Mouse (Mus musculus) MEL (cell line): Measurements from ENCODE around the gene Spast. TPM values are rescaled to one million over a fixed set of nuclear protein-coding genes. Genes with fewer than 3 reads are reported as not detected.

Experiments
- DNase-seq: peaks from one replicate; pipeline ENCODE4 v3.0.0; 2011; ENCODE audit warnings: low read depth, low spot score
- H3K27ac ChIP-seq: 2 replicates; pipeline ENCODE4 v1.5.1; 2012; ENCODE audit warnings: low read depth, mild to moderate bottlenecking, control low read depth, low read length, moderate library complexity; ENCODE audit not compliant: control insufficient read depth
- H3K27me3 ChIP-seq, 2 experiments: fragments of 150-350 bp in 1 of 2; sonication (generic) in 1 of 2; 2 replicates each; pipeline ENCODE4 v1.6.1; 2012; ENCODE audit warnings: low read length in 2 of 2, mild to moderate bottlenecking in 2 of 2, improper control_type of control experiment in 1 of 2, moderate library complexity in 1 of 2; ENCODE audit not compliant: insufficient read depth in 2 of 2, control insufficient read depth in 1 of 2
- H3K36me3 ChIP-seq, 2 experiments: 2 replicates each; pipeline ENCODE4 v1.6.1; 2012 to 2014; ENCODE audit warnings: low read length in 2 of 2, improper control_type of control experiment in 1 of 2, inconsistent platforms in 1 of 2, mild to moderate bottlenecking in 1 of 2; ENCODE audit not compliant: insufficient read depth in 2 of 2, control insufficient read depth in 1 of 2
- H3K4me1 ChIP-seq, 2 experiments: fragments of 150-350 bp in 1 of 2; sonication (generic) in 1 of 2; 2 replicates each; pipeline ENCODE4 v1.6.1; 2012; ENCODE audit warnings: low read length in 2 of 2, improper control_type of control experiment in 1 of 2, mild to moderate bottlenecking in 1 of 2; ENCODE audit not compliant: insufficient read depth in 2 of 2, control insufficient read depth in 1 of 2
- H3K4me3 ChIP-seq, 2 experiments: fragments of 150-350 bp in 1 of 2; sonication (generic) in 1 of 2; 2 replicates each; pipeline ENCODE4 v1.5.1; 2012; ENCODE audit warnings: low read depth in 2 of 2, low read length in 2 of 2, mild to moderate bottlenecking in 2 of 2, moderate library complexity in 2 of 2, control low read depth in 1 of 2, improper control_type of control experiment in 1 of 2; ENCODE audit not compliant: control insufficient read depth in 1 of 2, insufficient read depth in 1 of 2
- H3K79me2 ChIP-seq: 2 replicates; pipeline ENCODE4 v1.6.1; 2012; ENCODE audit warnings: mild to moderate bottlenecking, low read length, moderate library complexity; ENCODE audit not compliant: control insufficient read depth, poor library complexity, insufficient read depth
- H3K9ac ChIP-seq: 2 replicates; pipeline ENCODE4 v1.6.1; 2012; ENCODE audit warnings: low read depth, mild to moderate bottlenecking, control low read depth, low read length, moderate library complexity; ENCODE audit not compliant: control insufficient read depth, poor library complexity, severe bottlenecking
- H3K9me3 ChIP-seq: fragments of 150-350 bp; sonication (generic); replicated peaks from 2 replicates; pipeline ENCODE4 v1.6.1; 2012; ENCODE audit warnings: mild to moderate bottlenecking, low read length, improper control_type of control experiment, moderate library complexity; ENCODE audit not compliant: insufficient read depth
- ELF1 ChIP-seq: IDR thresholded peaks from 2 replicates; pipeline ENCODE4 v1.6.1; 2014; ENCODE audit warnings: low read depth, mild to moderate bottlenecking, inconsistent platforms, low read length, improper control_type of control experiment, moderate library complexity
- EP300 ChIP-seq, 2 experiments: IDR thresholded peaks; 2 replicates each; pipeline ENCODE4 v1.6.1; 2011; ENCODE audit warnings: improper control_type of control experiment in 2 of 2, low read length in 2 of 2, low read depth in 1 of 2, mild to moderate bottlenecking in 1 of 2
- GABPA ChIP-seq: IDR thresholded peaks from 2 replicates; pipeline ENCODE4 v1.6.1; 2012; ENCODE audit warnings: low read depth, mild to moderate bottlenecking, inconsistent platforms, low read length, improper control_type of control experiment, moderate library complexity
- GATA1 ChIP-seq: IDR thresholded peaks from 2 replicates; pipeline ENCODE4 v1.6.1; 2011; ENCODE audit warnings: low read depth, low read length, improper control_type of control experiment
- JUND ChIP-seq: IDR thresholded peaks from 2 replicates; pipeline ENCODE4 v1.6.1; 2011; ENCODE audit warnings: low read depth, mild to moderate bottlenecking, improper control_type of control experiment, low read length
- MAX ChIP-seq: IDR thresholded peaks from 2 replicates; pipeline ENCODE4 v1.6.1; 2011; ENCODE audit warnings: low read length, improper control_type of control experiment
- MXI1 ChIP-seq: IDR thresholded peaks from 2 replicates; pipeline ENCODE4 v1.6.1; 2011; ENCODE audit warnings: mild to moderate bottlenecking, low read depth, low read length, improper control_type of control experiment
- NELFE ChIP-seq: IDR thresholded peaks from 2 replicates; pipeline ENCODE4 v1.6.1; 2011; ENCODE audit warnings: low read depth, low read length, improper control_type of control experiment
- NRF1 ChIP-seq: IDR thresholded peaks from 2 replicates; pipeline ENCODE4 v1.6.1; 2014; ENCODE audit warnings: low read depth, mild to moderate bottlenecking, inconsistent platforms, low read length, improper control_type of control experiment, moderate library complexity; ENCODE audit not compliant: poor library complexity, insufficient read depth, severe bottlenecking
- POLR2A ChIP-seq, 2 experiments: IDR thresholded peaks; 2 replicates each; pipeline ENCODE4 v1.6.1; 2011 to 2012; ENCODE audit warnings: low read length in 2 of 2, mild to moderate bottlenecking in 2 of 2, control low read depth in 1 of 2, improper control_type of control experiment in 1 of 2, low read depth in 1 of 2, moderate library complexity in 1 of 2; ENCODE audit not compliant: control insufficient read depth in 1 of 2, insufficient read depth in 1 of 2, poor library complexity in 1 of 2
- POLR2AphosphoS5 ChIP-seq: IDR thresholded peaks from 2 replicates; pipeline ENCODE4 v1.6.1; 2012; ENCODE audit warnings: low read depth, borderline replicate concordance, mild to moderate bottlenecking, inconsistent platforms, low read length, moderate library complexity, mixed read lengths
- TAL1 ChIP-seq: IDR thresholded peaks from 2 replicates; pipeline ENCODE4 v1.6.1; 2012; ENCODE audit warnings: mild to moderate bottlenecking, inconsistent platforms, low read length, moderate library complexity, mixed read lengths
- TBP ChIP-seq: IDR thresholded peaks from 2 replicates; pipeline ENCODE4 v1.8.0; 2011; ENCODE audit warnings: low read depth, low read length, improper control_type of control experiment
- USF1 ChIP-seq: IDR thresholded peaks from 2 replicates; pipeline ENCODE4 v1.6.1; 2014; ENCODE audit warnings: low read depth, mild to moderate bottlenecking, inconsistent platforms, low read length, improper control_type of control experiment, moderate library complexity
- USF2 ChIP-seq, 2 experiments: IDR thresholded peaks; 2 replicates each; pipeline ENCODE4 v1.6.1; 2011 to 2012; ENCODE audit warnings: improper control_type of control experiment in 2 of 2, low read length in 2 of 2, borderline replicate concordance in 1 of 2, inconsistent platforms in 1 of 2, low read depth in 1 of 2, mild to moderate bottlenecking in 1 of 2; ENCODE audit not compliant: insufficient read depth in 1 of 2
- polyA plus RNA-seq, 2 experiments: library from polyadenylated mRNA; stranded (reverse) in 1 of 2; unstranded in 1 of 2; fragments of >175 nt in 1 of 2; fragments of >200 nt in 1 of 2; gene quantifications; 2 replicates each; pipeline versions ENCODE4 v1.2.1 to v1.2.4; 2012; ENCODE audit warnings: low replicate concordance in 2 of 2, low read depth in 1 of 2; ENCODE audit not compliant: insufficient read length in 2 of 2, insufficient read depth in 1 of 2, missing spikeins in 1 of 2
- total RNA-seq: library from RNA; depleted of rRNA; stranded (reverse); fragments of 300-350 nt; gene quantifications from 2 replicates; pipeline ENCODE4 v1.2.3, GENCODE M21; 2012; rRNA removed

Spast gene
- total and polyA plus RNA-seq, 3 experiments: 29.0 to 35.2 TPM; not detected in 1

- TF ChIP-seq POLR2AphosphoS5: no peak
- Histone ChIP-seq H3K79me2 (no peaks in the 10 kb centered on the region), H3K4me1 (no peaks in the 10 kb centered on the region; a peak in 1 of 4 replicates), H3K27me3 (no peaks in the 10 kb centered on the region), H3K36me3 (no peaks in the 10 kb centered on the region), H3K9ac (no peak overlapping the region), H3K9me3 (no peaks in the 10 kb centered on the region), H3K27ac (no peak overlapping the region), H3K4me3 (no peak overlapping the region)
- DNase-seq: no peak
Observed at GRCm38 (mm10) chr17:74432631-74433030, 93.8 kb downstream of the Spast start.

GRCm38 (mm10) chr17:74437762-74438161 is 99.0 kb downstream of the Spast start:
- TF ChIP-seq NELFE (no peak), MXI1 (no peak), JUND (no peak), POLR2A (IDR thresholded peaks at IDR 0.05; ENCODE audit: control insufficient read depth in 1 of 2, insufficient read depth in 1 of 2, low read depth in 1 of 2, low read length in 2 of 2, poor library complexity in 1 of 2) (no peak), GABPA (no peak), MAX (no peak), EP300 (IDR thresholded peaks at IDR 0.05; ENCODE audit: low read depth in 1 of 2, low read length in 2 of 2) (no peak), GATA1 (no peak), TAL1 (no peak), ELF1 (no peak), USF1 (no peak)
- no peak for DNase-seq

GRCm38 (mm10) chr17:74440486-74440885 is 101.7 kb downstream of the Spast start:
- H3K4me3 ChIP-seq: no peak overlapping the region
- TF ChIP-seq TBP (peak; percentile 81), NRF1 (no peak), USF2 (IDR thresholded peaks at IDR 0.05; ENCODE audit: borderline replicate concordance in 1 of 2, insufficient read depth in 1 of 2, low read depth in 1 of 2, low read length in 2 of 2) (no peak), POLR2AphosphoS5 (no peak)
- TF ChIP-seq, all 39 proteins: peak for 1
- Histone ChIP-seq H3K4me1 (peaks cover 0 to 6% of the 10 kb centered on the region in 2 experiments; a peak in 2 of 4 replicates), H3K27me3 (no peaks in the 10 kb centered on the region), H3K36me3 (peaks cover 0 to 6% of the 10 kb centered on the region in 2 experiments; a peak in 2 of 4 replicates), H3K79me2 (no peaks in the 10 kb centered on the region), H3K9ac (no peak overlapping the region), H3K9me3 (no peaks in the 10 kb centered on the region), H3K27ac (no peak overlapping the region)
- DNase-seq: peak; percentile 74

More at GRCm38 (mm10) chr17:74437762-74438161, 99.0 kb downstream of the Spast start:
- Histone ChIP-seq H3K4me3 (no peak overlapping the region), H3K27me3 (no peaks in the 10 kb centered on the region), H3K79me2 (no peaks in the 10 kb centered on the region), H3K4me1 (peaks cover 0 to 6% of the 10 kb centered on the region in 2 experiments; a peak in 2 of 4 replicates), H3K36me3 (peaks cover 0 to 6% of the 10 kb centered on the region in 2 experiments; a peak in 2 of 4 replicates), H3K9ac (no peak overlapping the region), H3K9me3 (no peaks in the 10 kb centered on the region), H3K27ac (no peak overlapping the region)

Other genes with a start within 250 kb of the Spast start
- 68.8 and 75.3 TPM in 2 replicates for gene Memo1, start 43.5 kb upstream of the Spast start, total RNA-seq
- 10 to 100 TPM in 1 of 2 experiments, not detected in 1; 63.1 TPM for gene Memo1, start 43.5 kb upstream of the Spast start, polyA plus RNA-seq
- 113 and 121 TPM in 2 replicates for gene Dpy30, start 15.0 kb upstream of the Spast start, total RNA-seq
- gene Dpy30, start 15.0 kb upstream of the Spast start, polyA plus RNA-seq: 100 to 1,000 TPM in 1 of 2 experiments, not detected in 1; 192 TPM
- gene Slc30a6, start 56.6 kb downstream of the Spast start, total RNA-seq: 13.9 and 15.5 TPM in 2 replicates
- 10 to 100 TPM in 1 of 2 experiments, not detected in 1; 19.4 TPM for gene Slc30a6, start 56.6 kb downstream of the Spast start, polyA plus RNA-seq
- 0.04 and 0.10 TPM in 2 replicates for gene Nlrc4, start 120.2 kb downstream of the Spast start, total RNA-seq
- gene Nlrc4, start 120.2 kb downstream of the Spast start, polyA plus RNA-seq: under 1 TPM in 1 of 2 experiments, not detected in 1; 0.47 TPM
- 24.3 and 24.4 TPM in 2 replicates for gene Yipf4, start 150.5 kb downstream of the Spast start, total RNA-seq
- 10 to 100 TPM in 1 of 2 experiments, not detected in 1; 31.7 TPM for gene Yipf4, start 150.5 kb downstream of the Spast start, polyA plus RNA-seq
- gene Birc6, start 189.3 kb downstream of the Spast start, total RNA-seq: 58.7 and 66.4 TPM in 2 replicates
- gene Birc6, start 189.3 kb downstream of the Spast start, polyA plus RNA-seq: 100 to 1,000 TPM in 1 of 2 experiments, 10 to 100 TPM in 1; 67.3 to 475 TPM